ENCODE assay signal across 8 mouse cellular contexts in genomic region chr8:13200301-13201012, GRCm38 (mm10). TPM values are rescaled to one million over a fixed set of nuclear protein-coding genes. Genes with fewer than 3 reads are reported as not detected.
DNase-seq lines count a peak whose midpoint lies in the region; ATAC-seq lines count a peak whose summit lies in the region.

Gene Grtp1, minus strand, starts transcription at chr8:13200620.

- intact Hi-C loops in left cerebral cortex, postnatal 4 days (cut with DNase I) = no loop called here

- peaks cover 29% of the 10 kb centered on the region for H3K27me3 ChIP-seq in kidney, embryonic 16.5 days (ENCODE audit: insufficient read depth, low read length)

- H3K4me2 ChIP-seq in kidney, embryonic 16.5 days (replicated peaks; ENCODE audit: low read depth, low read length) = peak within 1 kb of the TSS; percentile 92

- peak within 1 kb of the TSS; percentile 76 for H3K9ac ChIP-seq in kidney, embryonic 16.5 days (replicated peaks; ENCODE audit: low read length)

- H3K36me3 ChIP-seq in kidney, embryonic 16.5 days (ENCODE audit: insufficient read depth, low read length) = no peaks in the 10 kb centered on the region

- WGBS in kidney, embryonic 16.5 days = under 1% methylated on average over 57 of the region's 58 CpGs

- H3K27ac ChIP-seq in kidney, embryonic 16.5 days (ENCODE audit: low read length) = peak within 1 kb of the TSS; percentile 34

- H3K4me3 ChIP-seq in kidney, embryonic 16.5 days (ENCODE audit: low read length) = peak within 1 kb of the TSS; percentile 85

- DNase-seq in left cerebral cortex, postnatal 4 days = peak; percentile 74
- DNase-seq in left cerebral cortex, adult 8-10 months (ENCODE audit: low spot score in 2 of 2) = no peak
- DNase-seq in embryo, embryonic 10.5 days (ENCODE audit: low spot score) = peak; percentile 66
- peak; percentile 63 for DNase-seq in lung, postnatal 14 days
- DNase-seq in retina, embryonic 14.5 days (ENCODE audit: low spot score) = peak; percentile 71
- DNase-seq in T-cell, adult 2 months (ENCODE audit: low spot score) = no peak

- no peaks in the 10 kb centered on the region for H3K9me3 ChIP-seq in kidney, embryonic 16.5 days (ENCODE audit: low read length)

- peaks cover 9% of the 10 kb centered on the region; the same call in 1 of the 2 replicates for H3K4me1 ChIP-seq in kidney, embryonic 16.5 days (ENCODE audit: insufficient read depth, low read length)

- peak; percentile 62 for ATAC-seq in granulocyte monocyte progenitor cell, adult 5-6 weeks (replicated peaks; ENCODE audit: poor library complexity, severe bottlenecking)
- peak; percentile 72 for ATAC-seq in kidney, embryonic 16.5 days (ENCODE audit: low FRiP score, low TSS enrichment)

RNA-seq across cellular contexts. Expression of gene Grtp1, which starts in this region (rescaled TPM):
- 1 to 10 TPM; 7.8 to 8.9 TPM for total RNA-seq in left cerebral cortex, postnatal 4 days (2021)
- total RNA-seq in left cerebral cortex, adult 8-10 months (2022) = 1 to 10 TPM; 5.1 to 7.4 (median 5.7) TPM
- total RNA-seq in granulocyte monocyte progenitor cell, adult 5-6 weeks (2014; fragmentation: Nextera tagmentation) = not detected in 2 replicates
- total RNA-seq in granulocyte monocyte progenitor cell, adult 5-6 weeks (2017) = 0.56 TPM in 1 of 2 replicates, not detected in the other
- 22.5 and 23.6 TPM in 2 replicates for polyA plus RNA-seq in kidney, embryonic 16.5 days (2015; fragmentation: Nextera tagmentation; extraction: Ambion mirVana)

Comparison
In these comparisons a context has a peak if more than half of its experiments do, and no peak if none do; other contexts are left out.
1. DNase-seq: peak in left cerebral cortex, postnatal 4 days (single experiment), embryo, embryonic 10.5 days (single experiment), lung, postnatal 14 days (single experiment) and retina, embryonic 14.5 days (single experiment); none in left cerebral cortex, adult 8-10 months (0 of 2) and T-cell, adult 2 months (single experiment).
2. Peak in ATAC-seq in granulocyte monocyte progenitor cell, adult 5-6 weeks; RNA of the gene not detected or under 1 TPM.